Comparison of ENCODE assay signal across 8 mouse cellular contexts in genomic region chr6:50566997-50567255, GRCm38 (mm10). TPM values are rescaled to one million over a fixed set of nuclear protein-coding genes. Genes with fewer than 3 reads are reported as not detected.
DNase-seq lines count a peak whose midpoint lies in the region; ATAC-seq and TF ChIP-seq lines count a peak whose summit lies in the region.

No protein-coding gene starts in this region.

- ATAC-seq in erythroblast, adult 5-6 weeks (replicated peaks; ENCODE audit: low FRiP score, poor library complexity, severe bottlenecking) = no peak
- ATAC-seq in liver, embryonic 11.5 days (replicated peaks; ENCODE audit: low FRiP score) = no peak

- TF ChIP-seq POLR2A in testis, adult 2 months (IDR thresholded peaks at IDR 0.05; ENCODE audit: control insufficient read depth, low read depth, low read length) = no peak

- peaks cover 23% of the 10 kb centered on the region for H3K4me1 ChIP-seq in erythroblast, embryonic 14.5 days (ENCODE audit: control insufficient read depth)
- no peaks in the 10 kb centered on the region for H3K4me1 ChIP-seq in testis, adult 2 months (ENCODE audit: control insufficient read depth, insufficient read depth, low read length)
- H3K4me1 ChIP-seq in liver, embryonic 11.5 days (replicated peaks; ENCODE audit: control insufficient read depth, insufficient read depth, low read length) = no peaks in the 10 kb centered on the region; the same call in 1 of the 2 replicates

- peak overlapping the region; percentile 83 for H3K4me3 ChIP-seq in erythroblast, embryonic 14.5 days (replicated peaks)
- H3K4me3 ChIP-seq in testis, adult 2 months (ENCODE audit: control insufficient read depth, low read depth, low read length) = peak overlapping the region; percentile 98
- H3K4me3 ChIP-seq in liver, embryonic 11.5 days (ENCODE audit: low read depth, low read length) = peak overlapping the region; percentile 88

- H3K9ac ChIP-seq in liver, embryonic 11.5 days (ENCODE audit: low read depth, low read length) = peak overlapping the region; percentile 71

- DNase-seq in testis, postnatal 14 days (ENCODE audit: low spot score) = no peak
- no peak for DNase-seq in liver, embryonic 11.5 days (ENCODE audit: low spot score)
- DNase-seq in adrenal gland, adult 2 months = no peak
- no peak for DNase-seq in spleen, adult 12 weeks (ENCODE audit: low spot score)
- DNase-seq in thymus, postnatal 36 days = no peak

- no peaks in the 10 kb centered on the region for H3K27me3 ChIP-seq in erythroblast, embryonic 14.5 days (ENCODE audit: control insufficient read depth)
- H3K27me3 ChIP-seq in testis, adult 2 months (ENCODE audit: control insufficient read depth, insufficient read depth, low read length) = no peaks in the 10 kb centered on the region
- no peaks in the 10 kb centered on the region for H3K27me3 ChIP-seq in liver, embryonic 11.5 days (replicated peaks; ENCODE audit: control insufficient read depth, insufficient read depth, low read length)

- TF ChIP-seq CTCF in testis, adult 2 months (IDR thresholded peaks at IDR 0.05; ENCODE audit: control insufficient read depth, insufficient read depth, insufficient replicate concordance, low read depth, low read length) = no peak

- H3K4me2 ChIP-seq in liver, embryonic 11.5 days = peak overlapping the region; percentile 71

- 25% methylated on average over 6 of the region's 6 CpGs for WGBS in liver, embryonic 11.5 days

- peaks cover 19% of the 10 kb centered on the region for H3K36me3 ChIP-seq in erythroblast, embryonic 14.5 days (ENCODE audit: control insufficient read depth)
- no peaks in the 10 kb centered on the region for H3K36me3 ChIP-seq in testis, adult 2 months (ENCODE audit: control insufficient read depth, insufficient read depth, low read length)
- 0 out of 2 replicates have a peak, but pooled peaks cover 2% of the 10 kb centered on the region for H3K36me3 ChIP-seq in liver, embryonic 11.5 days (ENCODE audit: control insufficient read depth, insufficient read depth, low read length)

- peak overlapping the region; percentile 94 for H3K27ac ChIP-seq in testis, adult 2 months (ENCODE audit: control insufficient read depth, insufficient read depth, low read depth, low read length)
- H3K27ac ChIP-seq in liver, embryonic 11.5 days (ENCODE audit: low read depth, low read length) = peak overlapping the region; percentile 14; the same call in 1 of the 2 replicates

- H3K9me3 ChIP-seq in erythroblast, embryonic 14.5 days (ENCODE audit: control insufficient read depth, low read length) = no peaks in the 10 kb centered on the region
- H3K9me3 ChIP-seq in liver, embryonic 11.5 days (ENCODE audit: control insufficient read depth, low read length) = no peaks in the 10 kb centered on the region

RNA-seq across cellular contexts. Expression of gene Cycs, which starts 0.6 kb away (rescaled TPM):
- 0.88 and 1.4 TPM in 2 replicates for polyA plus RNA-seq in erythroblast, embryonic 14.5 days (2012)
- total RNA-seq in erythroblast, adult 5-6 weeks (2015; ENCODE audit: low replicate concordance) = 13.8 and 26.5 TPM in 2 replicates
- 14.5 and 20.2 TPM in 2 replicates for total RNA-seq in erythroblast, adult 5-6 weeks (2017; ENCODE audit: low replicate concordance)
- 2.1 and 3.7 TPM in 2 replicates for polyA plus RNA-seq in testis, adult 2 months (2012; rRNA removed)
- polyA plus RNA-seq in liver, embryonic 11.5 days (2014; fragmentation: Nextera tagmentation; extraction: Ambion mirVana) = 83.6 and 84.2 TPM in 2 replicates
- total RNA-seq in adrenal gland, adult 2 months (2021) = 10 to 100 TPM; 69.1 to 73.1 TPM
- 0.24 and 0.29 TPM in 2 replicates for polyA plus RNA-seq in adrenal gland, adult 2 months (2012; rRNA removed)

RNA-seq across cellular contexts. Expression of gene 4921507P07Rik, which starts 29.5 kb away (rescaled TPM):
- not detected in 2 replicates for polyA plus RNA-seq in erythroblast, embryonic 14.5 days (2012)
- total RNA-seq in erythroblast, adult 5-6 weeks (2015; ENCODE audit: low replicate concordance) = 0.63 TPM in 1 of 2 replicates, not detected in the other
- not detected in 2 replicates for total RNA-seq in erythroblast, adult 5-6 weeks (2017; ENCODE audit: low replicate concordance)
- polyA plus RNA-seq in testis, adult 2 months (2012; rRNA removed) = 203 and 232 TPM in 2 replicates
- 0.15 and 0.25 TPM in 2 replicates for polyA plus RNA-seq in liver, embryonic 11.5 days (2014; fragmentation: Nextera tagmentation; extraction: Ambion mirVana)
- total RNA-seq in adrenal gland, adult 2 months (2021) = under 1 TPM; 0.20 to 0.48 TPM
- polyA plus RNA-seq in adrenal gland, adult 2 months (2012; rRNA removed) = not detected in 2 replicates

Comparison
In these comparisons a context has a peak if more than half of its experiments do, and no peak if none do; other contexts are left out.
1. RNA of gene Cycs, which starts 0.6 kb away (polyA plus RNA-seq): 83.6 to 84.2 TPM in liver, embryonic 11.5 days; 2.1 to 3.7 TPM in testis, adult 2 months, 0.88 to 1.4 TPM in erythroblast, embryonic 14.5 days and 0.24 to 0.29 TPM in adrenal gland, adult 2 months; every median in the first group is over 10 times any median in the second.
2. RNA of gene 4921507P07Rik, which starts 29.5 kb away (polyA plus RNA-seq): 203 to 232 TPM in testis, adult 2 months; 0.15 to 0.25 TPM in liver, embryonic 11.5 days, not detected in adrenal gland, adult 2 months and not detected in erythroblast, embryonic 14.5 days; every median in the first group is over 100 times any median in the second.
3. Peak in every context shown above with its lines, with median percentiles within 50 percentile points of each other: H3K4me3 ChIP-seq.